Mouse (Mus musculus) lung, postnatal 0 days (tissue): ENCODE measurements at regions not wholly inside any gene's neighbourhood (a gene's known extent, or its start where the extent isn't known, plus 50 kb on each side); places are given as distances from the start of the nearest gene placed in this dataset.

ENCODE experiments used
- ATAC-seq: fragments of 200-750 bp; cut with Nextera tagmentation; 2 replicates; pipeline ENCODE4 v1.8.0; 2017; ENCODE audit warnings: moderate library complexity
- DNase-seq: peaks from one replicate; pipeline ENCODE4 v3.0.0-alpha.2; 2016; ENCODE audit warnings: low spot score
- H3K27ac ChIP-seq: fragments of 300-500 bp; sonication (generic); 2 replicates; pipeline ENCODE4 v1.5.1; 2014; ENCODE audit warnings: antibody characterized with exemption, mild to moderate bottlenecking, low read length, mixed read lengths
- H3K27me3 ChIP-seq: fragments of 300-500 bp; sonication (generic); replicated peaks from 2 replicates; pipeline ENCODE4 v1.6.1; 2014; ENCODE audit warnings: low read length, mixed read lengths; ENCODE audit not compliant: insufficient read depth
- H3K36me3 ChIP-seq: fragments of 300-500 bp; sonication (generic); 2 replicates; pipeline ENCODE4 v1.6.1; 2014; ENCODE audit warnings: low read length, mixed read lengths; ENCODE audit not compliant: insufficient read depth
- H3K4me1 ChIP-seq: fragments of 300-500 bp; sonication (generic); 2 replicates; pipeline ENCODE4 v1.6.1; 2014; ENCODE audit warnings: antibody characterized with exemption, low read depth, low read length, mixed read lengths; ENCODE audit not compliant: insufficient read depth
- H3K4me2 ChIP-seq: fragments of 300-500 bp; sonication (generic); replicated peaks from 2 replicates; pipeline ENCODE4 v1.6.1; 2014; ENCODE audit warnings: low read depth, mild to moderate bottlenecking, low read length, moderate library complexity, mixed read lengths
- H3K4me3 ChIP-seq: fragments of 300-500 bp; sonication (generic); 2 replicates; pipeline ENCODE4 v1.5.1; 2014; ENCODE audit warnings: low read depth, low read length
- H3K9ac ChIP-seq: fragments of 300-500 bp; sonication (generic); replicated peaks from 2 replicates; pipeline ENCODE4 v1.6.1; 2014; ENCODE audit warnings: low read depth, mild to moderate bottlenecking
- H3K9me3 ChIP-seq: fragments of 300-500 bp; sonication (generic); 2 replicates; pipeline ENCODE4 v1.6.1; 2016; ENCODE audit warnings: low read length, mixed read lengths
- CTCF ChIP-seq: IDR thresholded peaks from 2 replicates; pipeline ENCODE4 v1.5.1; 2016; ENCODE audit warnings: antibody characterized with exemption, mild to moderate bottlenecking
- EP300 ChIP-seq: IDR thresholded peaks from 2 replicates; pipeline ENCODE4 v1.6.1; 2016; ENCODE audit warnings: antibody characterized with exemption, mild to moderate bottlenecking, control low read depth
- WGBS: fragments of 180-500 bp; shearing (Covaris S2); extraction: QIAGEN DNeasy Blood & Tissue Kit; methylation state at CpG from one replicate; pipeline ENCODE4 v1.1.7; 2014; 5-methylcytosine and 5-hydroxymethylcytosine counted together

GRCm38 (mm10) chr8:34472434-34472833 is 360.9 kb upstream of the Gm10131 start:
- no peak overlapping the region for H3K4me3 ChIP-seq
- no peak overlapping the region for H3K27ac ChIP-seq
- H3K36me3 ChIP-seq = no peaks in the 10 kb centered on the region
- DNase-seq (no peak), ATAC-seq (peak; percentile 19; the same call in 1 of the 2 replicates)
- 31% methylated on average over 8 of the region's 8 CpGs for WGBS
- no peaks in the 10 kb centered on the region for H3K9me3 ChIP-seq
- H3K9ac ChIP-seq = no peak overlapping the region
- H3K27me3 ChIP-seq = no peaks in the 10 kb centered on the region
- TF ChIP-seq EP300 (no peak), CTCF (no peak)
- peaks cover 5% of the 10 kb centered on the region; the same call in 1 of the 2 replicates for H3K4me1 ChIP-seq
- H3K4me2 ChIP-seq = no peak overlapping the region

- ATAC-seq (no peak), DNase-seq (no peak)
- H3K27ac ChIP-seq = no peak overlapping the region
- no peaks in the 10 kb centered on the region for H3K9me3 ChIP-seq
- H3K9ac ChIP-seq = no peak overlapping the region
- 42% methylated on average over 2 of the region's 2 CpGs for WGBS
- H3K36me3 ChIP-seq = no peaks in the 10 kb centered on the region
- H3K4me3 ChIP-seq = no peak overlapping the region
- H3K4me1 ChIP-seq = peaks cover 5% of the 10 kb centered on the region; the same call in 1 of the 2 replicates
- no peak for TF ChIP-seq EP300
- no peak for TF ChIP-seq CTCF
- H3K4me2 ChIP-seq = no peak overlapping the region
- H3K27me3 ChIP-seq = no peaks in the 10 kb centered on the region
Observed at GRCm38 (mm10) chr8:34469091-34469490, 357.6 kb upstream of the Gm10131 start.

- H3K4me3 ChIP-seq = no peak overlapping the region
- 53% methylated on average over 5 of the region's 5 CpGs for WGBS
- TF ChIP-seq CTCF (no peak), EP300 (no peak)
- H3K4me1 ChIP-seq = no peaks in the 10 kb centered on the region
- ATAC-seq (no peak), DNase-seq (no peak)
- H3K4me2 ChIP-seq = no peak overlapping the region
- H3K9me3 ChIP-seq = no peaks in the 10 kb centered on the region
- H3K27ac ChIP-seq = no peak overlapping the region
- H3K27me3 ChIP-seq = no peaks in the 10 kb centered on the region
- no peaks in the 10 kb centered on the region for H3K36me3 ChIP-seq
- no peak overlapping the region for H3K9ac ChIP-seq
Observed at GRCm38 (mm10) chr8:34466786-34467364, 355.3 kb upstream of the Gm10131 start.

GRCm38 (mm10) chr8:34465398-34465797 is 353.9 kb upstream of the Gm10131 start:
- WGBS = 96% methylated on average over 1 of the region's 1 CpGs
- DNase-seq (no peak), ATAC-seq (no peak)
- no peaks in the 10 kb centered on the region for H3K4me1 ChIP-seq
- H3K9me3 ChIP-seq = no peaks in the 10 kb centered on the region
- TF ChIP-seq EP300 = no peak
- no peak for TF ChIP-seq CTCF
- H3K4me2 ChIP-seq = no peak overlapping the region
- H3K36me3 ChIP-seq = no peaks in the 10 kb centered on the region
- no peaks in the 10 kb centered on the region for H3K27me3 ChIP-seq
- H3K4me3 ChIP-seq = no peak overlapping the region
- H3K27ac ChIP-seq = no peak overlapping the region
- H3K9ac ChIP-seq = no peak overlapping the region

- Histone ChIP-seq H3K4me2 (no peak overlapping the region), H3K36me3 (no peaks in the 10 kb centered on the region)
Observed at GRCm38 (mm10) chr8:34462262-34462661, 350.7 kb upstream of the Gm10131 start.

GRCm38 (mm10) chr8:34458300-34458699 is 346.8 kb upstream of the Gm10131 start:
- no peak overlapping the region for H3K4me2 ChIP-seq
- no peak overlapping the region for H3K4me3 ChIP-seq
- DNase-seq (no peak), ATAC-seq (no peak)
- no peak overlapping the region for H3K27ac ChIP-seq
- TF ChIP-seq CTCF = no peak
- TF ChIP-seq EP300 = no peak
- H3K4me1 ChIP-seq = no peaks in the 10 kb centered on the region
- no peak overlapping the region for H3K9ac ChIP-seq
- H3K27me3 ChIP-seq = no peaks in the 10 kb centered on the region
- WGBS = 78% methylated on average over 8 of the region's 8 CpGs
- no peaks in the 10 kb centered on the region for H3K9me3 ChIP-seq
- no peaks in the 10 kb centered on the region for H3K36me3 ChIP-seq

More at GRCm38 (mm10) chr8:34462262-34462661, 350.7 kb upstream of the Gm10131 start:
- Histone ChIP-seq H3K4me1 (no peaks in the 10 kb centered on the region), H3K27ac (no peak overlapping the region), H3K27me3 (no peaks in the 10 kb centered on the region), H3K9me3 (no peaks in the 10 kb centered on the region), H3K4me3 (no peak overlapping the region), H3K9ac (no peak overlapping the region)
- 62% methylated on average over 5 of the region's 5 CpGs for WGBS
- ATAC-seq (no peak), DNase-seq (no peak)
- TF ChIP-seq CTCF = no peak
- no peak for TF ChIP-seq EP300

GRCm38 (mm10) chr8:34456543-34456942 is 345.0 kb upstream of the Gm10131 start:
- H3K27me3 ChIP-seq = no peaks in the 10 kb centered on the region
- H3K4me3 ChIP-seq = no peak overlapping the region
- 64% methylated on average over 3 of the region's 3 CpGs for WGBS
- H3K9me3 ChIP-seq = no peaks in the 10 kb centered on the region
- H3K27ac ChIP-seq = no peak overlapping the region
- no peak overlapping the region for H3K9ac ChIP-seq
- TF ChIP-seq EP300 (no peak), CTCF (no peak)
- H3K4me2 ChIP-seq = no peak overlapping the region
- no peaks in the 10 kb centered on the region for H3K36me3 ChIP-seq
- no peaks in the 10 kb centered on the region for H3K4me1 ChIP-seq
- DNase-seq (no peak), ATAC-seq (no peak)
